Mouse (Mus musculus): ENCODE measurements around the gene Acsl1.

DNA sequence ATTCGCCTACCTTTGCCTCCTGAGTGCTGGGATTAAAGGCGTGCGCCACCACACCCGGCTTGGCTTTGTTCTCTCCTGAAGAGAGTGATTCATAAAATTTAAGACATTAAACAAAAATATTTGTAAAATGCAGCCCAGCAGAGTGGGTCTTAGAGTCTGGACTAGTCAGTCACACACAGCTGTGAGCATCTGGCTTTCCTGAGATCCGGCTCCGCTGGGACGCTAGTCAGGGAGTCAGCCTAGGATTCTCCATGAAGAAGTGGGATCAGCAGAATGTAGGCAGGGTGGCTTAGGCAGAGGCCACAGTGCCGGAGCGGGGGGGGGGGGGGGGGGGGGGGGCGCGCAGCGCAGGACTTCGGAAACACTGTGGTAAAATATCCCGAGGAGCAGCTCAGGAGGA, 99.8 kb downstream of the Acsl1 start:
- TF ChIP-seq POLR2A (IDR thresholded peaks at IDR 0.05; ENCODE audit: borderline replicate concordance, control insufficient read depth, low read depth, low read length) (no peak), CTCF (IDR thresholded peaks at IDR 0.05; ENCODE audit: control insufficient read depth, insufficient read depth, low read length) (no peak)

Data from bone marrow, adult 2 months (tissue).